Mouse (Mus musculus) CD4-positive naive resting alpha-beta T cell, adult 76 days (primary cell): ENCODE measurements around the gene Scnn1a. TPM values are rescaled to one million over a fixed set of nuclear protein-coding genes. Genes with fewer than 3 reads are reported as not detected.

Source experiments
- total RNA-seq: library from RNA; stranded (reverse); gene quantifications from one replicate; pipeline ENCODE4 v1.2.4, GENCODE M21; 2023

Scnn1a gene
- total RNA-seq, result not detected

GRCm38 (mm10) chr6:125320323-125320722 lies at the start of gene Scnn1a:
Gene Scnn1a (plus strand): TSS chr6:125320659.

GRCm38 (mm10) chr6:125285890-125286289 lies 34.6 kb upstream of the Scnn1a start, which contains the start of gene Tuba3a:
Gene Tuba3a (minus strand): TSS chr6:125286042.

GRCm38 (mm10) chr6:125313546-125314230 lies 6.8 kb upstream of the Scnn1a start, which contains the start of gene Ltbr:
Gene Ltbr (minus strand): TSS chr6:125313885.

GRCm38 (mm10) chr6:125348721-125349574 lies 28.5 kb downstream of the Scnn1a start, which contains the start of gene Tnfrsf1a:
Gene Tnfrsf1a (plus strand): TSS chr6:125349362.

GRCm38 (mm10) chr6:125380372-125381360 lies 60.2 kb downstream of the Scnn1a start, which contains the start of gene Plekhg6:
Gene Plekhg6 (minus strand): TSS chr6:125380793.

Other genes with a start within 250 kb of the Scnn1a start
- 269 TPM for gene Chd4, start 224.7 kb upstream of the Scnn1a start, total RNA-seq
- gene Nop2, start 188.8 kb upstream of the Scnn1a start, total RNA-seq, result 31.9 TPM
- 32.4 TPM for gene Iffo1, start 175.4 kb upstream of the Scnn1a start, total RNA-seq
- 445 TPM for gene Gapdh, start 154.2 kb upstream of the Scnn1a start, total RNA-seq
- 28.7 TPM for gene Ncapd2, start 129.0 kb upstream of the Scnn1a start, total RNA-seq
- 19.4 TPM for gene Mrpl51, start 128.9 kb upstream of the Scnn1a start, total RNA-seq
- 95.8 TPM for gene Vamp1, start 105.1 kb upstream of the Scnn1a start, total RNA-seq
- 29.7 TPM for gene Tapbpl, start 88.8 kb upstream of the Scnn1a start, total RNA-seq
- 174 TPM for gene Cd27, start 83.6 kb upstream of the Scnn1a start, total RNA-seq
- gene Tuba3a, start 34.6 kb upstream of the Scnn1a start, total RNA-seq, result not detected
- gene Ltbr, start 6.8 kb upstream of the Scnn1a start, total RNA-seq, result 0.88 TPM
- gene Tnfrsf1a, start 28.7 kb downstream of the Scnn1a start, total RNA-seq, result 71.1 TPM
- gene Plekhg6, start 60.1 kb downstream of the Scnn1a start, total RNA-seq, result not detected
- gene Cd9, start 174.1 kb downstream of the Scnn1a start, total RNA-seq, result 48.0 TPM
- 2.2 TPM for gene Vwf, start 226.1 kb downstream of the Scnn1a start, total RNA-seq